Mouse (Mus musculus) limb, embryonic 14.5 days (tissue): ENCODE measurements at regions not wholly inside any gene's neighbourhood (a gene's known extent, or its start where the extent isn't known, plus 50 kb on each side); places are given as distances from the start of the nearest gene placed in this dataset.

ENCODE experiments used
- ATAC-seq: fragments of 200-750 bp; cut with Nextera tagmentation; 2 replicates; pipeline ENCODE4 v1.8.0; 2017; ENCODE audit warnings: low read depth, moderate number of reproducible peaks, moderate TSS enrichment; ENCODE audit not compliant: low FRiP score
- DNase-seq: peaks from one replicate; pipeline ENCODE4 v3.0.0-alpha.2; 2015; ENCODE audit warnings: low spot score
- H3K27ac ChIP-seq: fragments of 300-500 bp; sonication (generic); replicated peaks from 2 replicates; pipeline ENCODE4 v1.5.1; 2014; ENCODE audit warnings: low read depth, mild to moderate bottlenecking, low read length, moderate library complexity, mixed read lengths
- H3K27me3 ChIP-seq: fragments of 300-500 bp; sonication (generic); 2 replicates; pipeline ENCODE4 v1.6.1; 2014; ENCODE audit warnings: low read length, mixed read lengths; ENCODE audit not compliant: control insufficient read depth, insufficient read depth
- H3K36me3 ChIP-seq: fragments of 300-500 bp; sonication (generic); 2 replicates; pipeline ENCODE4 v1.6.1; 2014; ENCODE audit warnings: mild to moderate bottlenecking, low read length, moderate library complexity, mixed read lengths; ENCODE audit not compliant: control insufficient read depth, insufficient read depth
- H3K4me1 ChIP-seq: fragments of 300-500 bp; sonication (generic); 2 replicates; pipeline ENCODE4 v1.6.1; 2014; ENCODE audit warnings: antibody characterized with exemption, low read length, mixed read lengths; ENCODE audit not compliant: control insufficient read depth, insufficient read depth
- H3K4me2 ChIP-seq: fragments of 300-500 bp; sonication (generic); replicated peaks from 2 replicates; pipeline ENCODE4 v1.6.1; 2014; ENCODE audit warnings: low read depth, mild to moderate bottlenecking, low read length, moderate library complexity; ENCODE audit not compliant: severe bottlenecking
- H3K4me3 ChIP-seq: fragments of 300-500 bp; sonication (generic); replicated peaks from 2 replicates; pipeline ENCODE4 v1.5.1; 2014; ENCODE audit warnings: low read length
- H3K9ac ChIP-seq: fragments of 300-500 bp; sonication (generic); 2 replicates; pipeline ENCODE4 v1.6.1; 2014; ENCODE audit warnings: mild to moderate bottlenecking, low read depth, low read length, moderate library complexity; ENCODE audit not compliant: severe bottlenecking
- H3K9me3 ChIP-seq: fragments of 300-500 bp; sonication (generic); 2 replicates; pipeline ENCODE4 v1.6.1; 2016; ENCODE audit warnings: low read length; ENCODE audit not compliant: control insufficient read depth
- POLR2A ChIP-seq: fragments of 200-500 bp; IDR thresholded peaks from 2 replicates; pipeline ENCODE4 v1.8.0; 2012; ENCODE audit warnings: inconsistent platforms, mild to moderate bottlenecking, moderate library complexity, borderline replicate concordance; ENCODE audit not compliant: insufficient read depth, insufficient read length; ENCODE audit errors: extremely low read depth
- WGBS: fragments of 180-500 bp; shearing (Covaris S2); extraction: QIAGEN DNeasy Blood & Tissue Kit; methylation state at CpG from one replicate; pipeline ENCODE4 v1.1.7; 2014; 5-methylcytosine and 5-hydroxymethylcytosine counted together

DNA sequence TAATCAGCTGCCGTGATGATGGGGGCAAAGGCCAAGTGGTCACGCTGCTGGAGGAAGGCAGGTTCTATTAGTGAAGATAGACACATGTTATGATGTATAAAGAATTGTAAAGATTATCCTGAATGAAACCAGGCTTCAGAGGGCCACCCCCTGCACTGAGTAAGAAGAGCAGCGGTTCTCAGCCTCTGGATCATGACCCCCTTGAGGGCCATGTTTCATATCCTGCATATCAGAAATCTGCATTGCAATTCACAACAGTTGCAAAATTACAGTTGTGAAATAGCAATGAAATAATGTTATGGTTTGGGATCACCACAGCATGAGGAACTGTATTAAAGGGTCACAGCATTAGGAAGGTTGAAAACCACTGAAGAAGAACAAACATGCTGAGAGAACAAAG lies 162.5 kb upstream of the Zranb2 start:
- no peak for ATAC-seq
- DNase-seq = no peak
- Histone ChIP-seq H3K36me3 (no peaks in the 10 kb centered on the region), H3K9me3 (no peaks in the 10 kb centered on the region), H3K4me2 (no peak overlapping the region), H3K27ac (no peak overlapping the region), H3K27me3 (no peaks in the 10 kb centered on the region), H3K4me3 (no peak overlapping the region), H3K9ac (no peak overlapping the region), H3K4me1 (no peaks in the 10 kb centered on the region)
- no peak for TF ChIP-seq POLR2A
- 75% methylated on average over 3 of the region's 3 CpGs for WGBS

DNA sequence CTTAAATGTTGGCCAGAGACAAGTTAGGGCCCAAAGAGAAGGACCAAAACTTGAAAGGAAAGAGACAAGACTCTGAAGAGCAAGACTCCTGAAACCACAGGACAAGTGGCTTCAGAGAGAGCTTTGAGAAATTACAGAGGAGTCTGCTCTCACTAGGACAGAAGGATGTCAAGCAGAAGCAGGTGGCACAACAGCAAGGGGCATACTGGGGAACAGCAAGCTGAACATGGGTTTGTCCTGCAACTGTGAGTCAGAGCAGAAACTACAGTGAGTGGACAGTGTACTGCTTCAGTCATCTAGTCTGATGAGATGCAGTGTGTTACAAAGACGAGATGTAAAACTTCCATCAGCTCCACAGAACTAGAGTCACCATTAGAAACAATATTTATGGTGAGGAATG lies 160.6 kb upstream of the Zranb2 start:
- WGBS = 50% methylated on average over 1 of the region's 1 CpGs
- Histone ChIP-seq H3K4me2 (no peak overlapping the region), H3K36me3 (no peaks in the 10 kb centered on the region)

DNA sequence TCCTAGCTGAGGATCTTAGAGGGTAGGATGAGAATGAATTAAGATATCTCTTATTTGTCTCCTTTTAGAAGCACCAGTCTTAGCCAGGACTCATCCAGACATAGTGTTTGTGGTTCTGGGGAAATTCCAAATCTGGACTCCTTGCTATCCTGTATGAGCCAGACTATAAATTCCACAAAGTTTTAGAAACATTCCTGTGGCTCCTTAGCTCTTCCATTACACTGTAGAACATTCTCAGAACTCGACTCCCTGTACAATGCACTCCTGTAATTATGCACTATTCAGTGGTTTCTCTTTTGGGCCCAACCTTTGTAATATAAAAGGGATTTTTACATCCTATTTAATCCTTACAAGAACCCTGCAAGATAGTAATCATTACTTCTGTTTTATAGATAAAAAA lies 159.8 kb upstream of the Zranb2 start:
- H3K9ac ChIP-seq = no peak overlapping the region
- no peak overlapping the region for H3K4me2 ChIP-seq
- H3K9me3 ChIP-seq = no peaks in the 10 kb centered on the region
- no peak overlapping the region for H3K27ac ChIP-seq
- H3K27me3 ChIP-seq = no peaks in the 10 kb centered on the region
- ATAC-seq (no peak), DNase-seq (peak; percentile 22)
- no peaks in the 10 kb centered on the region for H3K4me1 ChIP-seq
- TF ChIP-seq POLR2A = no peak
- no peaks in the 10 kb centered on the region for H3K36me3 ChIP-seq
- H3K4me3 ChIP-seq = no peak overlapping the region
- 45% methylated on average over 1 of the region's 1 CpGs for WGBS

More for the DNA sequence above, 160.6 kb upstream of the Zranb2 start:
- Histone ChIP-seq H3K9ac (no peak overlapping the region), H3K27ac (no peak overlapping the region), H3K4me1 (no peaks in the 10 kb centered on the region), H3K4me3 (no peak overlapping the region), H3K9me3 (no peaks in the 10 kb centered on the region), H3K27me3 (no peaks in the 10 kb centered on the region)
- DNase-seq (no peak), ATAC-seq (no peak)
- no peak for TF ChIP-seq POLR2A

DNA sequence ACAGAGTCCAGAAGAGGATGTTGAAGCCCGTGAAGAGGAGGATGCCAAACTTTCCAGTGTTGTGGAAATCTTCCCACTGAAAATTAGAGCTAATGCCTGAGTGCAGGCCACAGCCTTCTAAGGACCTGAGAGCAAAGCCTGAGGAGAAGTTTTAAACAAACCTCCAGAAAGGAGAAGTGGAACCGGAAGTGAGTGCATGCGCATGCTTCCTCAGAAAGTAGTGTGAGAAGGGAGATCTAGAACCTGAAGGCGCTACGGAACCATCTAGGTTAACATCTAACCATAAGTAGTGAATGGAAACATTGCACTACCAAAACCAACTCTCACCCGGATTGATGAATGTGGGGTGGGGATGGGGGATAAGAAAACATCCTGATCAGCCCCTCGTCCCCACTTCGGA lies 156.4 kb upstream of the Zranb2 start:
- Histone ChIP-seq H3K9ac (no peak overlapping the region), H3K27me3 (no peaks in the 10 kb centered on the region), H3K36me3 (no peaks in the 10 kb centered on the region), H3K4me2 (no peak overlapping the region), H3K27ac (no peak overlapping the region), H3K4me1 (no peaks in the 10 kb centered on the region), H3K9me3 (no peaks in the 10 kb centered on the region), H3K4me3 (no peak overlapping the region)
- ATAC-seq (no peak), DNase-seq (no peak)
- no peak for TF ChIP-seq POLR2A
- 88% methylated on average over 8 of the region's 8 CpGs for WGBS

DNA sequence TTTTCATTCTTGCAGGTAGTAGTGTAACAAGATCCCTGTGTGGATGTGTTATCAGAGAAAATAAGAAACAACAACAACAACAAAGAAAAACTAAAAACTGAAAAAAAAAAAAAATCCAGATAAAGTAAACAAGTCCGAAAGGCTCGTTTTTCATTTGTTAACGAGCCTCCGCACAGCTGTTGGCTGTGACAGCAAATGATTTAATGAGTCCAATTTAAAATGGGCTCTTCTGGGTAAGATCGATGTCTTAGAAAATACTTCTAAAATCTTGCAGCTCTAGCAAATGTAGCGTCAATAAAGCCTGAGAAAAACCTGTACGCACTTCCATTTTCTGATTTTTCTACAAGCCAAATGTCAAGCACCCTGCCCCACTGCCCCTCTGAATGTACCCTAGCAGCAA lies 155.8 kb upstream of the Zranb2 start:
- DNase-seq (no peak), ATAC-seq (no peak)
- H3K27ac ChIP-seq = no peak overlapping the region
- no peak for TF ChIP-seq POLR2A
- H3K4me2 ChIP-seq = no peak overlapping the region
- no peaks in the 10 kb centered on the region for H3K4me1 ChIP-seq
- H3K36me3 ChIP-seq = no peaks in the 10 kb centered on the region
- no peak overlapping the region for H3K9ac ChIP-seq
- no peaks in the 10 kb centered on the region for H3K9me3 ChIP-seq
- H3K27me3 ChIP-seq = no peaks in the 10 kb centered on the region
- 51% methylated on average over 7 of the region's 7 CpGs for WGBS
- no peak overlapping the region for H3K4me3 ChIP-seq

DNA sequence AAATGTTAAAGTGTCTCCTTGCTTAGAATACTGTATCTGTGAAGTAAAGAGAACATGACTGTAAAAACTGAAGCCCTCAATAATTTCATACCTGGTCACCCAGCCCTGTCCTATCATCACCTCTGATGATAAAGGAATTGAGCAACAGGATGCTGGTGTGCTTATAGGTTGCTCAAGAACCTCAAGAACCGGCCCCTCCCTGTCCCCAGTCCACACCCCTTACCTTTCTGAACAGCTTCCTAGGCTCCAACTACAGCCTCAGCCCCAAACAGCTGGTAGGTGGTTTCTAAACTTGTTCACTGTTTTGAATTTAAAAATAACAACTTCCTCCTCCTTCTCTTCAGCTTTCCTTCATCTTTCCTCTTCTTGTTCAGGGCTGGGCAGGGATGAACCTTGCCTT lies 142.1 kb upstream of the Zranb2 start:
- Histone ChIP-seq H3K4me1 (no peaks in the 10 kb centered on the region), H3K9me3 (no peaks in the 10 kb centered on the region), H3K36me3 (no peaks in the 10 kb centered on the region), H3K4me2 (no peak overlapping the region), H3K27ac (no peak overlapping the region), H3K9ac (no peak overlapping the region), H3K4me3 (no peak overlapping the region), H3K27me3 (no peaks in the 10 kb centered on the region)
- no peak for TF ChIP-seq POLR2A
- WGBS = 62% methylated on average over 1 of the region's 1 CpGs
- DNase-seq = no peak
- no peak for ATAC-seq
